Mouse (Mus musculus): ENCODE measurements around the gene Omp. TPM values are rescaled to one million over a fixed set of nuclear protein-coding genes. Genes with fewer than 3 reads are reported as not detected.

Gene Omp
- polyA plus RNA-seq, 1 experiment from 2014 or later, result 0.33 TPM

DNA sequence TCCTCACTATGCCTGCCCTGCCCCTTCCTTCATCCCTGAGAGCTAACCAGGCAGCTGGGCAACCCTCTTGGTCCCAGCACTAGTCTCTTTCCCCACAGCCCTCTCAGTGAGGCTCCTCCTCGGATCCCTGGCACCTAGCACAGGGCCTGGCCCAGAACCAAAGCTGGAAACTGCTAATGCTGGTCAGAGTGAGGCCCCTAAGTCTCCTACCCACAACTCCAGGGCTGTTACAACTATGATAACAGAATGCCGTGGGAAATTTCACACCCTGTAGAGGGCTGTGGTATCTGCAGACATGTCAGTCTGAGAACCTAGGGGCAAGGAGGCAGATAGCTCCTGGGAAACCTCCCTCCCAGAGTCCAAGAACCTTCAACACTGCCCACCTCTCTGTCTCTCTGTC is 4.7 kb downstream of the Omp start:
- Histone ChIP-seq H3K36me3 (ENCODE audit: control insufficient read depth, insufficient read depth, low read length) (no peaks in the 10 kb centered on the region), H3K4me3 (ENCODE audit: low read depth, low read length) (no peak overlapping the region), H3K27me3 (ENCODE audit: control insufficient read depth, insufficient read depth, low read length) (no peaks in the 10 kb centered on the region), H3K4me1 (ENCODE audit: control insufficient read depth, insufficient read depth, low read length) (peaks cover 7% of the 10 kb centered on the region; the same call in 1 of the 2 replicates), H3K9me3 (ENCODE audit: control insufficient read depth, low read depth, low read length) (no peaks in the 10 kb centered on the region), H3K9ac (replicated peaks; ENCODE audit: low read depth, low read length) (no peak overlapping the region), H3K27ac (ENCODE audit: low read length) (no peak overlapping the region), H3K4me2 (replicated peaks; ENCODE audit: low read depth, low read length) (no peak overlapping the region)
- WGBS, result 36% methylated on average over 2 of the region's 2 CpGs
- no peak for ATAC-seq (ENCODE audit: insufficient number of reproducible peaks, insufficient read depth, low FRiP score, low read depth)

DNA sequence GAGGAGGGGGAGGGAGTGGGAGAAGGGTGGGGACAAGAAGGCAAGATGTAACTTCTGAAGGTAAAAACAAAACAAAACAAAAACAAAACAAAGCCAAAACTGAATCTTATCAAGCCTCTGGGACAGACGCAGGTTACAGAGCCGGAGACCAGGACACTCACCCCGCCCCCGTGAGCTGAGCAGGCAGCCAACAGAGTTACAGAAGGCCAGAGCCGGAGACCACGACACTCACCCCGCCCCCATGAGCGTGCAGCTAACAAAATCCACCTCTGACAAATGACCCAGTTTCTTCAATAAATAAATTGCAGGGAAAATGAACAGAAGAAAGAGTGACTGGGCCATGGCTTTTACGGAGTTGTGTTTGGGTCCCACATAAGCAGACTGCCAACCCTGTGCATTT is 6.1 kb downstream of the Omp start:
- no peaks in the 10 kb centered on the region for H3K36me3 ChIP-seq (ENCODE audit: control insufficient read depth, insufficient read depth, low read length)
- H3K9ac ChIP-seq (replicated peaks; ENCODE audit: low read depth, low read length), result no peak overlapping the region
- H3K9me3 ChIP-seq (ENCODE audit: control insufficient read depth, low read depth, low read length), result no peaks in the 10 kb centered on the region
- peaks cover 7% of the 10 kb centered on the region; the same call in 1 of the 2 replicates for H3K4me1 ChIP-seq (ENCODE audit: control insufficient read depth, insufficient read depth, low read length)
- 13% methylated on average over 9 of the region's 9 CpGs for WGBS
- no peaks in the 10 kb centered on the region for H3K27me3 ChIP-seq (ENCODE audit: control insufficient read depth, insufficient read depth, low read length)
- ATAC-seq (ENCODE audit: insufficient number of reproducible peaks, insufficient read depth, low FRiP score, low read depth), result no peak
- no peak overlapping the region for H3K27ac ChIP-seq (ENCODE audit: low read length)
- H3K4me3 ChIP-seq (ENCODE audit: low read depth, low read length), result no peak overlapping the region
- no peak overlapping the region for H3K4me2 ChIP-seq (replicated peaks; ENCODE audit: low read depth, low read length)

DNA sequence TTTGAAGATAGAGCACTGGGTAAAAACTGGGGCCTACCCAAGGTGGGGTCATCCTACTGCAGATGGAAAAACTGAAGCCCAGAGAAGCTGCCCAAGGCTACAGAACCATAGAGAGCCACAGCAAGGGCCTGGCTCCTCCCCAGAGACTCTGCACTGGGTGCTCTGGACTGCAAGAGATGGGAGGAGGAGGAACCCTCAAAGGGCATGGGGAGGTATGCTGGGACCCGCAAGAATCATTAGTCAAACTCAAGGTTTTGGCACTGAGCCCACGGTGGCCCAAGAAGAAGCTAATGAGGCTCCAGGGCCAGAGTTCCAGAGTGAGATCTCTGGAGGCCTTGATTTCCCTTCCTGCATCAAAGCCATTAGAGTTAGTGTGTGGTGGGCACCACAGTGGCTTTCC is 7.3 kb downstream of the Omp start:
- no peak overlapping the region for H3K27ac ChIP-seq (ENCODE audit: low read length)
- 31% methylated on average over 2 of the region's 2 CpGs for WGBS
- H3K4me2 ChIP-seq (replicated peaks; ENCODE audit: low read depth, low read length), result no peak overlapping the region
- H3K9me3 ChIP-seq (ENCODE audit: control insufficient read depth, low read depth, low read length), result no peaks in the 10 kb centered on the region
- no peaks in the 10 kb centered on the region for H3K27me3 ChIP-seq (ENCODE audit: control insufficient read depth, insufficient read depth, low read length)
- no peaks in the 10 kb centered on the region for H3K36me3 ChIP-seq (ENCODE audit: control insufficient read depth, insufficient read depth, low read length)
- no peak overlapping the region for H3K9ac ChIP-seq (replicated peaks; ENCODE audit: low read depth, low read length)
- peaks cover 7% of the 10 kb centered on the region; the same call in 1 of the 2 replicates for H3K4me1 ChIP-seq (ENCODE audit: control insufficient read depth, insufficient read depth, low read length)
- ATAC-seq (ENCODE audit: insufficient number of reproducible peaks, insufficient read depth, low FRiP score, low read depth), result no peak
- no peak overlapping the region for H3K4me3 ChIP-seq (ENCODE audit: low read depth, low read length)

DNA sequence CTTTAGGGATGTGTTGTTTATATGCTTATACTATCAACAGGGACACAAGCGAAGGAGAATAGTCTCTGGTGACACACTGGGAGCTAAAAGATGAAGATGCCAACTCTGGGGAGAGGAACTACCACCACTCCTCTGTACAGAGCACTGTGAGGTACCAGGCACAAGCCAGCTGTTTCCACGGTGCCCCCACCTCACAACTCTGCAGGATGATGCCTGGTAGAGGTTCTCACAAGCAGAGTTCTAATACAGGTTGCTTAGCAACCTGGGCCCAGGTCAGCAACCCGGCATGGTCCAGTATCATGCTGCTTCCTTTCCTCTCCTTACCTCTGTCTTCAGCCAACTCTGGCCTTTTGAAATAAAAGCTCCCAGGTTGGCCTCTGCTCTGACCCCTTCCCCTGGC is 7.7 kb downstream of the Omp start:
- WGBS, result 54% methylated on average over 3 of the region's 3 CpGs
- H3K36me3 ChIP-seq (ENCODE audit: control insufficient read depth, insufficient read depth, low read length), result no peaks in the 10 kb centered on the region
- H3K4me3 ChIP-seq (ENCODE audit: low read depth, low read length), result no peak overlapping the region
- no peaks in the 10 kb centered on the region for H3K9me3 ChIP-seq (ENCODE audit: control insufficient read depth, low read depth, low read length)
- no peak overlapping the region for H3K9ac ChIP-seq (replicated peaks; ENCODE audit: low read depth, low read length)
- H3K27me3 ChIP-seq (ENCODE audit: control insufficient read depth, insufficient read depth, low read length), result no peaks in the 10 kb centered on the region
- H3K4me1 ChIP-seq (ENCODE audit: control insufficient read depth, insufficient read depth, low read length), result peaks cover 7% of the 10 kb centered on the region; the same call in 1 of the 2 replicates
- H3K27ac ChIP-seq (ENCODE audit: low read length), result no peak overlapping the region
- ATAC-seq (ENCODE audit: insufficient number of reproducible peaks, insufficient read depth, low FRiP score, low read depth), result no peak
- no peak overlapping the region for H3K4me2 ChIP-seq (replicated peaks; ENCODE audit: low read depth, low read length)

DNA sequence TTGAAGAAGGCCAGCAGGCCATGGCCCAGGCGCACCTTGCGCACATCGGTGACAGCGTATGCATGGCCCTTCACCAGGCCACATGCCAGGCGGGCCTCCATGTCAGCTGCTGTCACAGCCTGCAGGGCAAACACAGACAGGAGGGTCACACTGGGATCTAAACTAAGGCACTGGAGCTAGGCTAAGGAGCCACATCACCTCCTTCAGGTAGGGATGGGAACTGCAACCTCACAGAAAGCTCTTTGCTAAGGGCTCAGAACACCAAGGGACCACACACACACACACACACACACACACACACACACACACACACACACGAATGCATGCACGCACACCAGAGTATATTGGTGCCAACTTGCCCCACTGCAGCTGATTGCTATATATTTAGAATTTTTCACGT is 13.6 kb downstream of the Omp start:
- WGBS, result 93% methylated on average over 8 of the region's 8 CpGs
- H3K4me2 ChIP-seq (replicated peaks; ENCODE audit: low read depth, low read length), result no peak overlapping the region
- no peaks in the 10 kb centered on the region for H3K36me3 ChIP-seq (ENCODE audit: control insufficient read depth, insufficient read depth, low read length)
- ATAC-seq (ENCODE audit: insufficient number of reproducible peaks, insufficient read depth, low FRiP score, low read depth), result no peak
- no peaks in the 10 kb centered on the region for H3K4me1 ChIP-seq (ENCODE audit: control insufficient read depth, insufficient read depth, low read length)
- H3K4me3 ChIP-seq (ENCODE audit: low read depth, low read length), result no peak overlapping the region
- H3K9me3 ChIP-seq (ENCODE audit: control insufficient read depth, low read depth, low read length), result no peaks in the 10 kb centered on the region
- no peaks in the 10 kb centered on the region for H3K27me3 ChIP-seq (ENCODE audit: control insufficient read depth, insufficient read depth, low read length)
- H3K27ac ChIP-seq (ENCODE audit: low read length), result no peak overlapping the region
- no peak overlapping the region for H3K9ac ChIP-seq (replicated peaks; ENCODE audit: low read depth, low read length)

DNA sequence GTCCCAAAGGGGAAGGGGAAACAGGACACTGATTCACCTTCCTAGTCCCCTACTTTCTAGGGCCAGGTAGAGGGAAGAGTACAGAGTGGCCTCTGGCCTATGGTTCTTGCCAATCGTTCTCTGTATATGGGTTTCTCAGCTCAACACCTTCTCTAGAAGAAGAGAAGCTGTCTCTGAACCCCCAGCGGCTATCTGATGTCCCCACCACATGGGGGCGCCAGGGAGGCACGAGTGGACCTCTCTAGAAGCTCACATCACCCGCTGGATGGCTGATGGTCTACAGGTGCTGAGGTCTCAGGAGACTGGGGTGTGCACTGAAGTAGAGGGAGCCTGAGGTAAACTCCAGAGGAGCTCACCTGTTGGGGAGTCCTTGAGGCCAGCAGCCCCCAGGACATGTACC is 19.8 kb downstream of the Omp start:
- no peaks in the 10 kb centered on the region for H3K9me3 ChIP-seq (ENCODE audit: control insufficient read depth, low read depth, low read length)
- WGBS, result 51% methylated on average over 5 of the region's 5 CpGs
- ATAC-seq (ENCODE audit: insufficient number of reproducible peaks, insufficient read depth, low FRiP score, low read depth), result no peak
- no peak overlapping the region for H3K27ac ChIP-seq (ENCODE audit: low read length)
- H3K4me3 ChIP-seq (ENCODE audit: low read depth, low read length), result no peak overlapping the region
- no peaks in the 10 kb centered on the region for H3K27me3 ChIP-seq (ENCODE audit: control insufficient read depth, insufficient read depth, low read length)
- H3K36me3 ChIP-seq (ENCODE audit: control insufficient read depth, insufficient read depth, low read length), result no peaks in the 10 kb centered on the region
- H3K9ac ChIP-seq (replicated peaks; ENCODE audit: low read depth, low read length), result no peak overlapping the region
- H3K4me1 ChIP-seq (ENCODE audit: control insufficient read depth, insufficient read depth, low read length), result no peaks in the 10 kb centered on the region
- H3K4me2 ChIP-seq (replicated peaks; ENCODE audit: low read depth, low read length), result no peak overlapping the region

DNA sequence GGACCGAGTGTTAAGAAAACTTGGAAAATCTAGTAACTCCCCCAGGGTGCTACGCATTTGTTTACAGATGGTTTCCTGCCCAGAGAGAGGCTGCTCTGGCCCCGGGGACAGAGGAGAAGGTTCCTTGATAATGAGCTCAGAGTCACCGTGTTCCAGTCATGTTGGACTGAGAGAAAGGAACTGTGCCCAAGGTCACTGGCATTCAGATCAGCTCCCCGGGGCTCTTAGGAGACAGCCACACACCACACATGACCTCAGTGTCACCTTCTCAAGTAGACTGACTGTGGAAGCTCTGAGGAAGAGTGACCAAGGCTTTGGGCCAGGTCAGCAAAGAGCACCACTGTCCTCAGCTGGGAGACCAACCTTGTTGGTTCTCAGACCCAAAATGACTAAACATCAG is 20.6 kb downstream of the Omp start:
- H3K9me3 ChIP-seq (ENCODE audit: control insufficient read depth, low read depth, low read length), result no peaks in the 10 kb centered on the region
- WGBS, result 43% methylated on average over 5 of the region's 5 CpGs
- H3K4me3 ChIP-seq (ENCODE audit: low read depth, low read length), result no peak overlapping the region
- no peak overlapping the region for H3K4me2 ChIP-seq (replicated peaks; ENCODE audit: low read depth, low read length)
- H3K9ac ChIP-seq (replicated peaks; ENCODE audit: low read depth, low read length), result no peak overlapping the region
- H3K27ac ChIP-seq (ENCODE audit: low read length), result no peak overlapping the region
- no peaks in the 10 kb centered on the region for H3K36me3 ChIP-seq (ENCODE audit: control insufficient read depth, insufficient read depth, low read length)
- ATAC-seq (ENCODE audit: insufficient number of reproducible peaks, insufficient read depth, low FRiP score, low read depth), result no peak
- H3K4me1 ChIP-seq (ENCODE audit: control insufficient read depth, insufficient read depth, low read length), result no peaks in the 10 kb centered on the region
- no peaks in the 10 kb centered on the region for H3K27me3 ChIP-seq (ENCODE audit: control insufficient read depth, insufficient read depth, low read length)

DNA sequence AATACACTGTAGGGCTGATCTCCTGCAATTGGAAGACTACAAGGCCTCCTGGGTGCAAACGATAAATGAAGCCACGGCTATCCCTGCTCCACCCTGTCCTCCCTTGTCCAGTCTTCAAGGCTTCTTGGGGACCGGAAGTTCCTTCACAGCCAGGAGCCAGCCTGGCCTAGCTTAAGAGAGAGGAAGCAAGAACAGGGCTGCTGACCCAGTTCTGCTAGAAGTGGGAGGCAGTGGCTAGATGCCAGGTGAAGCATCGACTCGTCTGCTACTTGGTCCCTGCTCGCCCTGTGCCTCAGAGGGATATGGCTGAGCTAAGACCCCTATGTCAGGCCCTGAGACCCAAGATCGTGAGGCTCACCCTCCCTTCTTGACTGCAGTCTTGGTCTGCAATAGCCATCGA is 23.6 kb downstream of the Omp start:
- Histone ChIP-seq H3K4me1 (ENCODE audit: control insufficient read depth, insufficient read depth, low read length) (peaks cover 4% of the 10 kb centered on the region; the same call in 1 of the 2 replicates), H3K27ac (ENCODE audit: low read length) (no peak overlapping the region), H3K36me3 (ENCODE audit: control insufficient read depth, insufficient read depth, low read length) (no peaks in the 10 kb centered on the region), H3K9me3 (ENCODE audit: control insufficient read depth, low read depth, low read length) (no peaks in the 10 kb centered on the region), H3K27me3 (ENCODE audit: control insufficient read depth, insufficient read depth, low read length) (no peaks in the 10 kb centered on the region), H3K4me2 (replicated peaks; ENCODE audit: low read depth, low read length) (no peak overlapping the region), H3K9ac (replicated peaks; ENCODE audit: low read depth, low read length) (no peak overlapping the region), H3K4me3 (ENCODE audit: low read depth, low read length) (no peak overlapping the region)
- WGBS, result 76% methylated on average over 8 of the region's 8 CpGs
- no peak for ATAC-seq (ENCODE audit: insufficient number of reproducible peaks, insufficient read depth, low FRiP score, low read depth)

DNA sequence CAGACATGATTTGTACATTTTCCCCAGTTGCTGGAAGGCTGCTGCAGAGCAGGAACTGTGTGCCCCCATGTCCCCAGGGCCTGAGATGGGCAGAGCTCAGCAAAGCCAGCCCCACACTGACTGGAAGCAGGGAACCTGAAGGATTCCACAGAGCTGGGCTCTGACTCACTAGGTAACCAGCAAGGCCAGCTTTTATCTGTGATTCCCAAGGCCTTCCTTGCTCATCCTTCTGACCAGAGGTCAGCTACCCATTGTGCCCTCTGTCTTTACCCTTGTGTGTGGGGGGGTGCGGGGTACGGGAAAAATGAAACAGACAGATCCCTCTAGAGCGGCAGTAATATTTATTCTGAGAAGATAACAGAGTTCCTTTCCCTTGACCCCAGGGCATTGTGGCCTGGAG is 24.1 kb downstream of the Omp start:
- Histone ChIP-seq H3K36me3 (ENCODE audit: control insufficient read depth, insufficient read depth, low read length) (no peaks in the 10 kb centered on the region), H3K9ac (replicated peaks; ENCODE audit: low read depth, low read length) (no peak overlapping the region), H3K4me2 (replicated peaks; ENCODE audit: low read depth, low read length) (no peak overlapping the region), H3K4me3 (ENCODE audit: low read depth, low read length) (no peak overlapping the region), H3K9me3 (ENCODE audit: control insufficient read depth, low read depth, low read length) (no peaks in the 10 kb centered on the region), H3K4me1 (ENCODE audit: control insufficient read depth, insufficient read depth, low read length) (peaks cover 4% of the 10 kb centered on the region; the same call in 1 of the 2 replicates), H3K27me3 (ENCODE audit: control insufficient read depth, insufficient read depth, low read length) (no peaks in the 10 kb centered on the region), H3K27ac (ENCODE audit: low read length) (no peak overlapping the region)
- no peak for ATAC-seq (ENCODE audit: insufficient number of reproducible peaks, insufficient read depth, low FRiP score, low read depth)
- WGBS, result 44% methylated on average over 3 of the region's 3 CpGs

Measured in stomach, embryonic 14.5 days (tissue).